Mouse (Mus musculus): ENCODE measurements around the gene Gm2016. TPM values are rescaled to one million over a fixed set of nuclear protein-coding genes. Genes with fewer than 3 reads are reported as not detected.
"Not testable (repeated sequence)": the region's sequence is repeated elsewhere in the genome, so short reads cannot be mapped to it uniquely, and the experiment has no call there.

Gm2016 gene
- not detected for total RNA-seq (2021)
- long read RNA-seq, experiment 1, result 0 reads
- long read RNA-seq, experiment 2, result 0 reads

DNA sequence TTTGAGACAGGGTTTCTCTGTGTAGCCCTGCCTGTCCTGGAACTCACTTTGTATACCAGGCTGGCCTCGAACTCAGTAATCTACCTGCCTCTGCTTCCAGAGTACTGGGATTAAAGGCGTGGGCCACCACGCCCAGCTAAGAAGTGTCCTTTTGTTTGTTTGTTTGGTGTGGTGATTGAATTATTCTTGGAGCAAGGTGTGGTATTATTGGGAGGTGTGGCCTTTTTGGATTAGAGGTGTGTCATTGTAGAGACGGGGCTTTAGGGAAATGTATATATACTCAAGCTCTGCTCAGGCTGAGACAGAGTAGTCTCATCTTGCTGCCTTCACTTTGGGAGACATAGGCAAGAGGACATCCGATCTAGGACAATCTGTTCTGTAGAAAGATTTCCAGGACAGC lies at the start of gene Gm2016:
Gene Gm2016, plus strand, starts transcription at position 301 of the 400 bp plus-strand sequence.
- DNase-seq (ENCODE audit: low spot score in 2 of 2), result not testable (repeated sequence)

DNA sequence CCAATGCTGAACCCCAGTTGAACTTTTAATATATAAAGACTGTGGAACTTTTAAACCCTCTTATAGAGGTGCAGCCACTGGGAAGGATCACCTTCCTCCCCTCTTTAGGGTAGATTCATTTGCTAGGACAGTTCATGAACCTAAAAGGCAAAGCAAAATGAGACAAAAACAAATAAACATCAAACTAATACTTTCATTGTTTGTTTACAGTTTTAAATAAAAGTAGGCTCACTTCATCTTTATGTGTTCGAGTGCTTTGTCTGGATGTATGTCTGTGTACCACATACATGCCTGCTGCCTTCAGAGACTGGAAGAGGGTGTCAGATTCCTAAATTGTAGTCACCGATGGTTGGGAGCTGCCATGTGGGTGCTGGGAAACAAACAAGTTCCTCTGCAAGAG lies 31.6 kb upstream of the Gm2016 start, which contains the start of gene Gm2001:
Gene Gm2001, minus strand, starts transcription at position 101 of the 400 bp plus-strand sequence.
- DNase-seq (ENCODE audit: low spot score in 2 of 2), result not testable (repeated sequence)

DNA sequence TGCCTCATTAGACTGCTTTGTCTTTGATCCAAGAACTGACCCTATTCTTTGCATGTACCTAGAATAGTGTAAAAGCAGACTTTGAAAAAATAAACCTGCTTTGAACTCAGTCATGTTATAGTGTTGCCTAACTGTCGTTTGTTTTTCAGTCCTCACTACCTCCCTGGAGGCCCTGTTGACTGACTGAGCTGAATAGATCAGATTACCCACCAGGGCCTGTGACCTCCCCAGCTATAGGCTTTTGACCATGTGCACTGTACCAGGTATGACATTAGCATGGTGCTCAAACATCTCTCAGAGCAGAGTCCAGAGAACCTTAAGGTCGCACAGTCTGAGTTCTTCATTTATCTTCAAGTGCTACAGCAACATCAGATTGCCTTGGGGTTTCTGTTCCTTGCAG lies 23.2 kb upstream of the Gm2016 start:
- DNase-seq (ENCODE audit: low spot score in 2 of 2), result not testable (repeated sequence)

DNA sequence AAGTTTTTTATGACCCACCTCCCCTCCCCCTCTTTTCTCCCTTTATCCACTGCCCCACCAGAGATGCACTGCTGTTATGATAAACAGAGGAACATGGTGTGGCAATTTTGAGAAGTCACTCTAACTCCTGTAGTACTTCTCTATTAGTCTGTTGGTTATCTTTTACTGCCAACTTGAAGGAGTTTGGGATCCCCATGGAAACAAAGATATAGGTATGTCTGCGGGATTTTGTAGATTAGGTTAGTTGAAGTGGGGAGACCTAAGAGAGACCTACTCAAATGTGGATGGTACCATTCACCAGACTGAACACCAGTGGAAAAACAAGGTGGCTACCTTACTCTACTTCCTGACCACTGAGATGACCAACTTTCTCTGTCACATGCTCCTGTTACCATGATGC lies 17.8 kb upstream of the Gm2016 start:
- DNase-seq (ENCODE audit: low spot score in 2 of 2), result not testable (repeated sequence)

DNA sequence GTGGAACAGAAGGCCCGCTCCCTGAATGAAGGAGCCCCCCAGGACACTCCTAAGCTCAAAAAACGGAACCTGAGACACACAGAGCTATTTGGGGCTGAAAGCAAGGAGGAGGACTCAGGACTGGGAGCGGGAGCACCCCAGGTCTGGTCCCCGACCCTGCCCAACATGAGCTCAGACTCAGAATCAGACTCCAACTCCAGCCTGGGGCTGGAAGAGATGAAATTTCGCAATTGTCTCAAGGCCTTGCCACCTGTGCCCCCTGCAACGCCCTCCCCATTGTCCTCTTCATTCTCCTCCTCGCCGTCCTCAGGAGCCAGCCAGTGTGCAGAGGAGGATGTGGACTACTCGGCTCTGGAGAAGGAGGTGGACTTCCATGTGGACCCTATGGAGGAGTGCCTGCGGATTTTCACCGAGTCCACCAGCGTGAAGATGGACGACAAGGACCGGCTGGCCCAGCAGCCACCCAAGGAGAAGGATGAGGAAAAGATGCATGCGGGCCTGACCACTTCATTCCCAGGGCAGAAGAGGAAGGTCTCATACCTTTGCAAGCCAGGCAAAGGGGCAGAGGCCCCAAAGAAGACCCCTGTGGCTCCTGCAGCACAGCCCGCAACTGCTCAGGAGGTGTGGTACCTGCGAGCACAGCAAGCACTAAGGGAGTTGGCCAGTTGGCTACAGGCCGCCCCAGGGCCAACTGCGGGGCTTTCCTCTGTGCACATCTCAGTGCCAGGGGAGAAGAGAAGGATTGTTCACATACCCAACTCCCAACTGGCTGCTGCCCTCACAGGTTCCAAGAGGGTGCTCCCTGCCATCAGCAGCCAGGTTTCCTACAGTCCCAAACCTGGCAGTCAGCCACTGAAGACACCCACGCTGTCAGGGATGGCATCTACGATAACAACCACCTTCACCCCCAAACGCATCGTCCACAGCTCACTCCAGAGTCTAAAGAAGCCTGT lies 11.9 kb upstream of the Gm2016 start:
- not testable (repeated sequence) for DNase-seq (ENCODE audit: low spot score in 2 of 2)

DNA sequence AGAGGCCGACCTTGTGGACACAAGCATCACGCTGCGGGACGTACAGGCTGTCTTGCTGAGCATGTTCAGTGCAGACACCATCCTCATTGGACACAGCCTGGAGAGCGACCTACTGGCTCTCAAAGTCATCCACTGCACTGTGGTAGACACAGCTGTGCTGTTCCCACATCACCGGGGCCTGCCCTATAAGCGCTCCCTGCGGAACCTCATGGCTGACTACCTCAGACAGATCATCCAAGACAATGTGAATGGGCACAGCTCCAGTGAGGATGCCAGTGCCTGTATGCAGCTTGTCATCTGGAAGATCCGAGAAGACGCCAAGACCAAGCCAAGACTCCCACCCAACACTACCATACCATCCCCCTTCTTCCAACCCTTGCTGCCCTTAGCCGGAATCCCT lies 10.2 kb upstream of the Gm2016 start:
- not testable (repeated sequence) for DNase-seq (ENCODE audit: low spot score in 2 of 2)

DNA sequence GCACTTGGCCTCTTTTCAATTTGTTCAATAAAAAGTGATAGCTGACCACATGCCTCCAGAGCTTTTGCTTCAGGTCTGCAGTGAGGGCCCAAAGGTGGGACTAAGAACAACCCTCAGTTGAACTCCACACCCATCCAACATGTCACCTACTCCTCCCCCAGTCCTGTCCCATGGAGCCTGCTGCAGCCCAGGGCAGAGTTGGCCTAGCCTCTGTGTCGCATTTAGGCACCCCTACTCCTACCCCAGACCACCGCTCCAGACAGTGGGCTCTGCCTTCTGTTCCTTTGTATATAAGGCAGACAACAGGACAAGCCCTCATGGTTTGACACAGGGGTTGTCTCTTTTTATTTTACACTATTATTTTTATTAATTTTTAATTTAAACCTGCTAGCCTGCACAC lies 9.8 kb upstream of the Gm2016 start:
- not testable (repeated sequence) for DNase-seq (ENCODE audit: low spot score in 2 of 2)

DNA sequence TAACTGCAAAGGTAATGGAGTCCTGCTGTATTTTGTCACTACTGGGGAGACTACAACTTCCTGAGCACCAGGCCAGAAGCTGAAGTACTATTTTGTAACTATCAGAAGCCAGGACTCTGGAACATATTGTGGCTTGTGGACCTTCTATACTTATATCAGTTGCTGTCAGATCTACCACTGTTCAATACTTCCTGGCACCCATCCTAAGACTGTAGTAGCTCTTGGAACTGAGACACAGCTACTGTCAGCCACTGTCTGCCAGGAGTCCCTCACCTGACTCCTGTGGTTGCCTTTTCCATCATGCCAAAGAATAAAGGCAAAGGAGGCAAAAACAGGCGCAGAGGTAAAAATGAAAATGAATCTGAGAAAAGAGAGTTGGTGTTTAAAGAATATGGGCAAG lies 21.2 kb downstream of the Gm2016 start, which contains the start of gene Gm2022:
Gene Gm2022, plus strand, starts transcription at position 301 of the 400 bp plus-strand sequence.
- DNase-seq (ENCODE audit: low spot score in 2 of 2), result not testable (repeated sequence)

DNA sequence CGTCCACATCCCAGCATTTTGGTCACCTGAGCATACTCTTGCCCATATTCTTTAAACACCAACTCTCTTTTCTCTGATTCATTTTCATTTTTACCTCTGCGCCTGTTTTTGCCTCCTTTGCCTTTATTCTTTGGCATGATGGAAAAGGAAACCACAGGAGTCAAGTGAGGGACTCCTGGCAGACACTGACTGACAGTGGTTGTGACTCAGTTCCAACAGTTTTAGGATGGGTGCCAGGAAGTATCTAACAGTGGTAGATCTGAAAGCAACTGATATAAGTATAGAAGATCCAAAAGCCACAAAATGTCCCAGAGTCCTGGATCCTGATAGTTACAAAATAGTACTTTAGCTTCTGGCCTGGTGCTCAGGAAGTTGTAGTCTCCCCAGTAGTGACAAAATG lies 45.8 kb downstream of the Gm2016 start, which contains the start of gene Gm2035:
Gene Gm2035, minus strand, starts transcription at position 137 of the 400 bp plus-strand sequence.
- not testable (repeated sequence) for DNase-seq (ENCODE audit: low spot score in 2 of 2)

Other genes with a start within 250 kb of the Gm2016 start
- not detected for gene Gm16381, start 229.5 kb upstream of the Gm2016 start, total RNA-seq (2021)
- not detected for gene Gm21319, start 98.3 kb upstream of the Gm2016 start, total RNA-seq (2021)
- not detected for gene Gm21936, start 78.6 kb upstream of the Gm2016 start, total RNA-seq (2021)
- not detected for gene BB287469, start 57.5 kb upstream of the Gm2016 start, total RNA-seq (2021)
- gene Gm2001, start 31.7 kb upstream of the Gm2016 start, total RNA-seq (2021), result not detected
- not detected for gene Gm2022, start 21.3 kb downstream of the Gm2016 start, total RNA-seq (2021)
- not detected for gene Gm2035, start 45.8 kb downstream of the Gm2016 start, total RNA-seq (2021)
- gene Gm2042, start 80.0 kb downstream of the Gm2016 start, total RNA-seq (2021), result not detected
- not detected for gene Gm2075, start 137.8 kb downstream of the Gm2016 start, total RNA-seq (2021)
- gene Gm6803, start 144.7 kb downstream of the Gm2016 start, total RNA-seq (2021), result not detected
- not detected for gene Gm2056, start 152.9 kb downstream of the Gm2016 start, total RNA-seq (2021)
- not detected for gene Gm16368, start 209.6 kb downstream of the Gm2016 start, total RNA-seq (2021)